Mouse (Mus musculus) c-Kit-positive CD71-positive TER-119-positive erythroid progenitor cells, embryonic 14.5 days (primary cell): Measurements from ENCODE around the gene Sult1b1.
"Not testable (repeated sequence)": the region's sequence is repeated elsewhere in the genome, so short reads cannot be mapped to it uniquely, and the experiment has no call there.

Source experiments
- DNase-seq: peaks from one replicate; pipeline ENCODE4 v3.0.0-alpha.2; 2013; ENCODE audit warnings: low spot score

The Sult1b1 gene

DNA sequence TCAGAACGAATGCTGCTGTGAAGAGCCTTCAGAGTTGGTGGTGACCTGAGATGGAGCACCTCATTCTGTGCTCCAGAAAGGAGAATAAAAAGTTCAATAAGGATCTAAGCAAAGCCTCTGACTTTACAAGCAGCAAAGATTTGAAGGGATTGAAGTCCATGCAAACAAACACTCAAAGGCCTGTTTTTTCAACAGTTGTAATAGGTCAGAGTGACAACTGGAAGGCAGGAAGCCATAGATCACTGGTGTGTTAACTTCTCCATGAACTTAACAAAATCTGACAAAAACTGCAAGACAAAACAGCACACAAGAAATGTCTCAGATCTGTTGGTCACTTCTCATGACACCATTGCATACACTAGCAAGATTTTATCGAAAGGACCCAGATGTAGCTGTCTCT is at the start of gene Sult1b1:
TSS of gene Sult1b1 (minus strand) at position 85 of the 400 bp plus-strand sequence.
- no peak for DNase-seq

DNA sequence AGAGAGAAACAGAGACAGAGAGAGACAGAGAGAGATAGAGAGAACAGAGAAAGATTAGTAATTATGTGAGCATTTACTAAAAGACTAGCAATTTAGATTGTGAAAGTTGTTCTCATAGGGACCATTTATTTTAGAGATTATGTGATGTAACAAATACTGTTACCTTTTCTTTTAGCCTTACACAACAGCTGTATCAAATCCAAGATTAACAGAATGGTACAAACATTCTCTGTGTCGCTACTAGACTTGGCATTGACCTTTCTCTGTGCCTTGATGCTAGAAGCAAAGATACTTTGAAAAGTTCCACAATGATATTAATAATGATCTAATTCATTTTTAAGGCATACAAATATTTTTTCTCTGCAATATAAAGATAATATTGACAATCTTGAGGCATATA is 42.4 kb upstream of the Sult1b1 start:
- DNase-seq, result no peak

DNA sequence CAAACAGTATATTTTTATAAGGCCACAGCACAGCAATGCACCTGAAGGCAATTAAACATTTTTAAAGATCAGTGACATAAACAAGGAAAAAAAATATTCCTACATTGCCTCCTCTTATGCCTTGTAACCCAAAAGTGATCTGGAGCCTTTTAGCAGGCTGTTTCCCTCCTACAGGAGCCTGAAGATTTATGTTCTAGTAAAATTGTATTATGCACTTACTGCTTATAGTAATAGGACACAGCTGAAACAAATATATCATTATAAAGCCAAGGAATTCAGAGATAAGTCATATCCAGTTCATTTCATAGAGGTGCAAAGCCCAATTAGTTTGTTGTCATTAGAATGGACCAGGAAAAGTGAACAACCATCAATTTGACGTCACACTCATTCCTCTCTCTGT is 36.2 kb upstream of the Sult1b1 start:
- DNase-seq, result no peak

DNA sequence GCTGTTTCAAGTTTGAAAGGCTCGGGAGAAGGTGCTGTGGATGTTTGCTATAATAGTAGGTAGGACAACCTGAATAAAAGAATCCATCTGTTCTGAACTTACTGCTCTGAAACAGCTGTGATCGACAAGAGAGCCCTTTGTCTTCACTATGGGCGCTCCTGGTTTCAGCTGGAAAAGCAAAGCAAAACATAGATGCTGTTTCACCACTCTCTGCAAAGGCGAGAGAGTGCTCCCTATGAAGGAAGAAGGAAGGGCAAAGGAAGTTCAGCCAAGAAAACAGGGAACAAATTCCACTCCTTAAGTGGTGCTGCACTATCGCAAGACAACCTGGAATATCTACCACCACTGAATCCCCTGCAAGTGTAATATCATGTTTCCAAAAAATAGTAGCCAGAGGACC is 35.5 kb upstream of the Sult1b1 start:
- DNase-seq, result no peak

DNA sequence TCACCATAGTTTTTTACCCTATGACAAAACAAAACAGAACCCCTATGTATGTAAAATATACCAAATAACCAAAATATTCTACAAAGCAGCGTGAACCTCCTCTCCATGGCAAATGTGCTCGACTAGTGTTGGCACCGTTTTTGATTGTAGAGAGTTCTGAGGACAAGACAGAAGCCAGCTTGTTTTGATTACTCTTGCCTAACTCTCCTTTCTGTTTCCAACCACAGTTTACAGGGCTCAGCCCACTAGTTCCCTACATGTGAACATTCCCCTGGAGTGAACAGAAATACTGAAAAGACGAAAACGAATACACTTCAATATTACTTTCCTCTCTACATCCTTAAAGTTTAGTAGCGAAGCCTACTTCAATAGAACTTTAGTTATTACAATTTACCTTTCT is 34.8 kb upstream of the Sult1b1 start:
- DNase-seq, result no peak

- no peak for DNase-seq
Measured at GRCm38 (mm10) chr5:87568845-87569244, 30.9 kb upstream of the Sult1b1 start, which contains the start of gene Sult1d1. Gene Sult1d1, minus strand, starts transcription at chr5:87569027.

DNA sequence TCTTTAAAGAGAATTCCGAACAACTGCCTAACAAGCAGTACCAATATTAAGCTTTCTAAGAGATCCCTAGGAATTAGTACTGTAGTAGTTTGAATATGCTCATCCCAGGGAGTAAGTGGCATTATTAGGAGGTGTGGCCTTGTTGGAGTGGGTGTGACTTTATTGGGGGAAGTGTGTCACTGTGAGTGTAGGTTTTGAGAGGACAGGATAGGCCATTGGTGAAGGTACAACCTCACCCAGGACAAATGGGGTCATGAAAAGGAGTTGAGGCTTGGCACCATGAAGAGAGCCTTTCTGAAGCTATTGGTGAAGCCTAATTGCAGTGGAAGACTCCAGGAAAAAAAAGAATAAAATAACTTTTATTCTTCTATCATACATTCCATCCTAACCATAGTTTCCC is 29.3 kb upstream of the Sult1b1 start:
- no peak for DNase-seq

- no peak for DNase-seq
Measured at GRCm38 (mm10) chr5:87562966-87563365, 25.0 kb upstream of the Sult1b1 start.

GRCm38 (mm10) chr5:87562526-87562925 is 24.5 kb upstream of the Sult1b1 start:
- DNase-seq, result no peak

DNA sequence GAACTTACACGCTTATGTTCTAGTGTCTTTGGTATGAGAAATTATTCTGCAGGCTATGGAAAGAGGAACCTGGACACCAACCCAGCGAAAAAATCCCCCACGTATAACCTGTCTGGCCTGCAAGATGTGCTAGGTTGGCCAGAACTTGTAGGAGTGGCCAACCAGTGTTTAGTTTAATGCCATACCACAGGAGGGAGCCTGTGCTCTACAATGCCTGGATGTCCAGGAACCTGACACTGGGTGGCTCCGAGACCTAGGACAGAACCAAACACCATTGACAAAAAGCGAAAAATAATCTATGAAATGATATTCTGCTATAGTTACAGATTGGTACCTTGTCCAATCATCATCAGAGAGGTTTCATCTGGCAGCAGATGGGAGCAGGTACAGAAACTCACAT is 22.1 kb upstream of the Sult1b1 start:
- DNase-seq, result no peak

GRCm38 (mm10) chr5:87550935-87551334 is 12.9 kb upstream of the Sult1b1 start:
- no peak for DNase-seq

- DNase-seq, result no peak
Measured at GRCm38 (mm10) chr5:87535994-87536644, 1.9 kb downstream of the Sult1b1 start.

- DNase-seq, result no peak
Measured at GRCm38 (mm10) chr5:87532288-87532687, 5.7 kb downstream of the Sult1b1 start.

- not testable (repeated sequence) for DNase-seq
Measured at GRCm38 (mm10) chr5:87523561-87523960, 14.4 kb downstream of the Sult1b1 start.

DNA sequence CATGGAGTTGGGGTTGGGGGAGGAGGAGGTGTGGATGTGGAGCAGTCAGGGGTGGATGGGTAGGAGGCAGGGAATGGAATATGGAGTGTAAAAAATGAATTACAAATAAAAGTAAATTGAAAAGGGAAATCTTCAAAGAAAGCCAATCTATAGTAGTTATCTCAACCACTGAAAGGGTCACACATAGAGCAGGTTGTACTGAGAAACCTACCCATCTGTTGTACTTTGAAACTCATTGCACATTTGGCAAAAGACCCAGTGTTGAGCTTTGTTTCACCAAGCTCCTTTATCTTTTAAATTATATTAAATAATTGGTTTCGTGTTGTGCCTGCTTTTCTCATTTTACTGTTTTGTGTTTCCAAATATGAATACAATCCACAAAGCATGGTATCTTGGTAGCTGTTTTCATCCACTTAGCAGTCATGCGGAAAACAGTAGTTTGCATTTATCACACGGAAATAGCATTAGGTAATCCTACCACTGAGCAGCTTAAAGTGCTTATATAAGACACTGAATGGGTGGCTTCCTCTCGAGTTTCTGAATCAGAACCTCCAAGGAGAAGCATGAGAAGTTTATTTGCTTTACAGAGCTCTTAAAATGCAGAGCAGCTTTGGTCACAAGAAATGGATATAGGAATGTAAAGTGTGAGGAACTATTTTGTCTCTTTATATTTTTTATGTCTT is 32.1 kb downstream of the Sult1b1 start:
- no peak for DNase-seq

DNA sequence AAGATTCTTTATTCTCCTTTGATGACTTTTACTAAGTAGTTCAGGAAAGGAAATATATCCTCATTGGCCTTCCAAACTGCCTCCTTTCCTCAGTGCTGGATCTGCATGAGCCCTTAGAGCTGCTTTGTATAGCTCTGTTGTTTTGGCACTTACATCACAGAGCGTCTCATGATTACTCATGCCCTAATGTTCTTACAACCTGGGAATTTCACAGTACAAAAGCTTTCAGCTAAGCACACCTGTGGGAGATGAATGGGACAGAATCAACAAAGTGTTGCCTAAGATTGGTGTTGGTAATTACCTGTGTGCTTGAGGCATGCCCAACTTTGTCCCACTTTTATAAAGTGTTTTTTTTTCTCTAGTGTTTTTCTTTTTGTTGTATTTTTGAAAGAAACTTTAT is 35.3 kb downstream of the Sult1b1 start:
- DNase-seq, result no peak

- no peak for DNase-seq
Measured at GRCm38 (mm10) chr5:87499341-87499740, 38.7 kb downstream of the Sult1b1 start.

DNA sequence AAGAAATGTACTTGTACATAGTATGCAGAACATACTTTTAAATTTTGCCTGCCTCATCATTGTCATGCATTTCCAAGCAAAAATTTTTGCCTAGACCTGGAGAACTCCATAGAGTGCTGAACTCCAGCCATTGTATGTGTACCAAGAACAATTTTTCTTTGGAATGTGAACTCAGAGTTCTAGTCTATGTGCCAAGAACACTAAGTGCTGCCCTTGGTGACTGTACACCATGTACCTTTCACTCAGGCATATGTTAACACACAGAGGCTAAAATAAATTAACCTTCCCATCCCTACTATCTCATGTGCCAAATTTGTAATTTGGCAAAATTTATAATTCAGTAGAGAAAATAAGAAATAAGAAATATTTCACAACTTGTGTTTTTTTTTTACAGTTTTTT is 39.1 kb downstream of the Sult1b1 start:
- DNase-seq, result no peak

GRCm38 (mm10) chr5:87490771-87491170 is 47.2 kb downstream of the Sult1b1 start, which contains the start of gene Ugt2a1:
Gene Ugt2a1, minus strand, starts transcription at chr5:87490871.
- no peak for DNase-seq

- DNase-seq, result not testable (repeated sequence)
Measured at GRCm38 (mm10) chr5:87486706-87487105, 51.3 kb downstream of the Sult1b1 start, which contains the start of gene Gm43638. Gene Gm43638, minus strand, starts transcription at chr5:87486806.

DNA sequence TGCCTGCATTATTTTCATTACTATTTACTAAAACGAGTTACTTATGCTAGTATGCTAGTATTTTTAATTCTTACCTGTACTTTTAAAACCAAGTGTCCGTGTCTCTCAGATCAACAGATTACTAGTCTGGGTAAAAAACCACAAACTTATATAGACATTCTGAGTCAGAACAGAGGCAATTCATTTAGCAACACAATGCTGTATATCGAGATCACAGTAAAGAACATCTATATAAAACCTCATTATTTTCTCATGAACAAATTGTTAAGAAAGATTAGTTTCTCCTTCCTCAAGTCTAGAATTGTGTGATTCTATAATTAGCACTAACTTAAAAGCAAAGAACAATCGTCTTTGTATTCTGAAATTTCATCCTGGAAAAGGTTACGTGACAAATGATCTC is 55.8 kb downstream of the Sult1b1 start, which contains the start of gene Ugt2a2:
TSS of gene Ugt2a2 (minus strand) at position 101 of the 400 bp plus-strand sequence.
- no peak for DNase-seq
